Mouse (Mus musculus): Measurements from ENCODE around the gene Zbtb11.

DNA sequence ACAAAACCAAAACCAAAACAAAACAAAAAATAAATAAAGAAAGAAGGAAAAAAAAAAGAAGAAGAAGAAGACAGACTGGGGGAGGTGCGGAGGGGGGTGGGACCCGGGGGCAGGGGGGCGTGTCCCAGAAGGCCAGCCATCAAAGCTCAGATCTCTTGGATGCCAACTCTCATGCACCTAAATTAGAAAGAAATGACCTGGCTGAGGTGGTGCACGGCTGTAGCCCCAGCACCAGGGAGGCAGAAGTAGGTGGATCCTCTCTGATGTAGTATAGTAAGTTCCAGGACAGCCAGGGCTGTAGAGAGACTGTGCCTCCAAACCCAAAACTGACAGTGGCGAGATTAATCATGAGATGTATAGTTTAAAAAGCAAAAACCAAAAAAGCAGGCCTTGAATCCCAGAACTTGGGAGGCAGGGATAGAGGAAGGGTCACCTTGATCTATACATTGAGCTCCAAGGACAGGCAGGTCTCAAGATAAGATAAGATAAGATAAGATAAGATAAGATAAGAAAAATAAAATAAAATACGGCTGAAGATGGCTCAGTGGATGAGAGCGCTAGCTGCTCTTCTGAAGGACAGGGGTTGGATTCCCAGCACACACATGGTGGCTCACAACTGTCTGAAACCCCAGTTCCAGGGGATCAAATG is 21.9 kb upstream of the Zbtb11 start:
- TF ChIP-seq CTCF (IDR thresholded peaks at IDR 0.05) (no peak), POLR2A (IDR thresholded peaks at IDR 0.05; ENCODE audit: insufficient read depth, low read depth, low read length) (no peak), EP300 (IDR thresholded peaks at IDR 0.05; ENCODE audit: insufficient read depth, low read depth, low read length) (no peak)
